Mouse (Mus musculus) forebrain, embryonic 11.5 days (tissue): ENCODE results near the gene Gm29427. TPM values are rescaled to one million over a fixed set of nuclear protein-coding genes. Genes with fewer than 3 reads are reported as not detected.

Source experiments
- ATAC-seq: fragments of 200-750 bp; cut with Nextera tagmentation; replicated peaks from 2 replicates; pipeline ENCODE4 v1.8.0; 2017; ENCODE audit warnings: moderate TSS enrichment; ENCODE audit not compliant: low FRiP score
- DNase-seq: peaks from one replicate; pipeline ENCODE4 v3.0.0-alpha.2; 2017; ENCODE audit warnings: low spot score
- H3K27ac ChIP-seq: fragments of 300-500 bp; sonication (generic); 2 replicates; pipeline ENCODE4 v1.5.1; 2014; ENCODE audit warnings: low read depth, low read length
- H3K27me3 ChIP-seq: fragments of 300-500 bp; sonication (generic); 2 replicates; pipeline ENCODE4 v1.6.1; 2014; ENCODE audit warnings: mild to moderate bottlenecking, low read length, mixed read lengths; ENCODE audit not compliant: control insufficient read depth, insufficient read depth
- H3K36me3 ChIP-seq: fragments of 300-500 bp; sonication (generic); 2 replicates; pipeline ENCODE4 v1.6.1; 2014; ENCODE audit warnings: mild to moderate bottlenecking, low read length, moderate library complexity, mixed read lengths; ENCODE audit not compliant: control insufficient read depth, insufficient read depth
- H3K4me1 ChIP-seq: fragments of 300-500 bp; sonication (generic); replicated peaks from 2 replicates; pipeline ENCODE4 v1.6.1; 2014; ENCODE audit warnings: low read length, mixed read lengths; ENCODE audit not compliant: control insufficient read depth, insufficient read depth
- H3K4me2 ChIP-seq: fragments of 300-500 bp; sonication (generic); 2 replicates; pipeline ENCODE4 v1.6.1; 2014; ENCODE audit warnings: low read depth, mild to moderate bottlenecking, low read length, moderate library complexity, mixed read lengths; ENCODE audit not compliant: severe bottlenecking
- H3K4me3 ChIP-seq: fragments of 300-500 bp; sonication (generic); 2 replicates; pipeline ENCODE4 v1.5.1; 2014; ENCODE audit warnings: low read depth, low read length
- H3K9ac ChIP-seq: fragments of 300-500 bp; sonication (generic); 2 replicates; pipeline ENCODE4 v1.6.1; 2014; ENCODE audit warnings: low read length
- H3K9me3 ChIP-seq: fragments of 300-500 bp; sonication (generic); 2 replicates; pipeline ENCODE4 v1.6.1; 2016; ENCODE audit warnings: low read length, mixed read lengths; ENCODE audit not compliant: control insufficient read depth
- WGBS: fragments of 180-500 bp; shearing (Covaris S2); extraction: QIAGEN DNeasy Blood & Tissue Kit; methylation state at CpG from one replicate; pipeline ENCODE4 v1.1.7; 2014; 5-methylcytosine and 5-hydroxymethylcytosine counted together
- polyA plus RNA-seq: library from polyadenylated mRNA; unstranded; fragments of >200 nt; fragmentation: Nextera tagmentation; extraction: Ambion mirVana; gene quantifications from 2 replicates; pipeline ENCODE4 v1.2.1, GENCODE M21; 2014

Gm29427 gene
- polyA plus RNA-seq, 1 experiment from 2014 or later: not detected

- H3K4me2 ChIP-seq: no peak overlapping the region
- 84% methylated on average over 2 of the region's 2 CpGs for WGBS
- no peaks in the 10 kb centered on the region for H3K9me3 ChIP-seq
- no peaks in the 10 kb centered on the region for H3K27me3 ChIP-seq
- H3K4me1 ChIP-seq: no peaks in the 10 kb centered on the region
- DNase-seq: no peak
- H3K27ac ChIP-seq: no peak overlapping the region
- ATAC-seq: no peak
- H3K36me3 ChIP-seq: no peaks in the 10 kb centered on the region; the same call in 1 of the 2 replicates
- no peak overlapping the region for H3K9ac ChIP-seq
- H3K4me3 ChIP-seq: no peak overlapping the region
Observed at GRCm38 (mm10) chr1:130703613-130704012, 12.0 kb downstream of the Gm29427 start.

DNA sequence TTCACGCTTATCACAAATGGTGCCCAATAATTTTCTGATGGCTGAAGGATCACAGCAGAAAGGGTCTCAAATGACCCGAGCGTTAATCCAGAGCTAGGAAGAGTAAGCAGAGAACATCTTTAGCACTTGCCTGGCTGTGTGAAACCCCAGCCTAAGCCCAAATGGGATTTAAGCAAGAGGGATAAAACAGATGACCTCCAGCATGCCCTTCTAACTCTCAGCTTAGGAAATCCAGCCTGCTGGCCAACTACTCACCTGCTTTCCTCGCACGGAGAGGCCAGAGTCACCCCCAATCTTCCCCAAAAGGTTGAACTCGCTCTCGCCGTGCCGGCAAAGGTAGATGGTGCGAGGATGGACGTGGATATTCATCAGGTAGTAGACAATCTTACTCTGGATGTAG lies 13.6 kb downstream of the Gm29427 start:
- DNase-seq (no peak), ATAC-seq (no peak)
- Histone ChIP-seq H3K4me2 (no peak overlapping the region), H3K27me3 (no peaks in the 10 kb centered on the region), H3K27ac (no peak overlapping the region), H3K9ac (no peak overlapping the region), H3K4me3 (no peak overlapping the region), H3K36me3 (no peaks in the 10 kb centered on the region; the same call in 1 of the 2 replicates), H3K9me3 (no peaks in the 10 kb centered on the region), H3K4me1 (no peaks in the 10 kb centered on the region)
- WGBS: 95% methylated on average over 11 of the region's 11 CpGs

- Histone ChIP-seq H3K27ac (no peak overlapping the region), H3K4me3 (no peak overlapping the region), H3K9me3 (no peaks in the 10 kb centered on the region), H3K4me1 (no peaks in the 10 kb centered on the region), H3K27me3 (no peaks in the 10 kb centered on the region), H3K4me2 (no peak overlapping the region), H3K36me3 (no peaks in the 10 kb centered on the region; the same call in 1 of the 2 replicates), H3K9ac (no peak overlapping the region)
- ATAC-seq: no peak
- 90% methylated on average over 10 of the region's 10 CpGs for WGBS
- DNase-seq: no peak
Observed at GRCm38 (mm10) chr1:130699937-130700633, 15.5 kb downstream of the Gm29427 start.

GRCm38 (mm10) chr1:130698601-130699000 lies 17.0 kb downstream of the Gm29427 start:
- DNase-seq: no peak
- Histone ChIP-seq H3K4me3 (no peak overlapping the region), H3K27me3 (no peaks in the 10 kb centered on the region), H3K27ac (no peak overlapping the region), H3K4me1 (no peaks in the 10 kb centered on the region), H3K4me2 (no peak overlapping the region), H3K9me3 (no peaks in the 10 kb centered on the region), H3K36me3 (no peaks in the 10 kb centered on the region; the same call in 1 of the 2 replicates), H3K9ac (no peak overlapping the region)
- ATAC-seq: no peak
- WGBS: 93% methylated on average over 5 of the region's 5 CpGs

- Histone ChIP-seq H3K27me3 (no peaks in the 10 kb centered on the region), H3K27ac (no peak overlapping the region), H3K4me1 (no peaks in the 10 kb centered on the region), H3K4me2 (no peak overlapping the region), H3K9ac (no peak overlapping the region), H3K9me3 (no peaks in the 10 kb centered on the region), H3K4me3 (no peak overlapping the region), H3K36me3 (no peaks in the 10 kb centered on the region)
- DNase-seq (no peak), ATAC-seq (no peak)
- WGBS: 36% methylated on average over 1 of the region's 1 CpGs
Observed at GRCm38 (mm10) chr1:130683905-130684304, 31.7 kb downstream of the Gm29427 start.

DNA sequence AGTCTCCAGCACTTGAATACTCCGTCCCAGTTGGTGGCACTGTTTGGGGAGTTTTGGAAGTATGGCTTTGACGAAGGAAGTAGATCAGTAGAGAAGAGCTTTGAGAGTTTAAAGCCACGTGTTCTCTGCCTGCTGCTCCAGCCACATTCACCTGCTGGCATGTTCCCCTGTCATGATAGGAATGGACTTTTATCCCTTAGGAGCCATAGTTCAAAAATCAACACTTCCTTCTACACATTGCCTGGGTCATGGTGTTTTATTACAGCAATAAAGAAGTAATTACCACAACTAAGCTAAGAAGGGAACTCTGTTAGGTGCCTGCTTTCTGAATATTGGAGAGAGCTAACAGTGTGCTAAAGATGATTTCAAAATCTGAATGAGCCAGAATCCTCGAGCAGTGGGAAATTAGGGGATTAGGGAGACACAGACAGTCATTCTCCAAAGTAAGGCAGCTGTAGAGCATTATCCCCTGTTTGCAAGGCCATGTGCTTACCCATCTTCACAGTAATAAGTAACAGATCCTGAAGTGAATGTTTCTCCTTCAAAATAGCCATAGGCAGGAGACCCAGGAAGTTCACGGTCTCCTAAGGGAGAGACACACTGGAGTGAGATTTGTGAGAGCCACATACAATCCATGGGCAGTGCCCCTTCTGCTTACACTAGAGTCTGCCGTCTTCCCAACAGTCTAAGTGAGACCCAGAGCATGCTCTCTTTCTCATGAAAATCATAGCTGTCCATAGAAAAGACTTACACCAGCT lies 33.8 kb downstream of the Gm29427 start:
- DNase-seq: no peak
- no peak for ATAC-seq
- Histone ChIP-seq H3K4me3 (no peak overlapping the region), H3K9ac (no peak overlapping the region), H3K4me2 (no peak overlapping the region), H3K27me3 (no peaks in the 10 kb centered on the region), H3K4me1 (no peaks in the 10 kb centered on the region), H3K9me3 (no peaks in the 10 kb centered on the region), H3K27ac (no peak overlapping the region), H3K36me3 (no peaks in the 10 kb centered on the region)
- 75% methylated on average over 6 of the region's 6 CpGs for WGBS

- Histone ChIP-seq H3K27ac (no peak overlapping the region), H3K4me2 (no peak overlapping the region), H3K36me3 (no peaks in the 10 kb centered on the region), H3K9ac (no peak overlapping the region), H3K9me3 (no peaks in the 10 kb centered on the region), H3K4me3 (no peak overlapping the region), H3K4me1 (no peaks in the 10 kb centered on the region), H3K27me3 (no peaks in the 10 kb centered on the region)
- WGBS: 91% methylated on average over 2 of the region's 2 CpGs
- no peak for DNase-seq
- ATAC-seq: no peak
Observed at GRCm38 (mm10) chr1:130681075-130681474, 34.5 kb downstream of the Gm29427 start.

DNA sequence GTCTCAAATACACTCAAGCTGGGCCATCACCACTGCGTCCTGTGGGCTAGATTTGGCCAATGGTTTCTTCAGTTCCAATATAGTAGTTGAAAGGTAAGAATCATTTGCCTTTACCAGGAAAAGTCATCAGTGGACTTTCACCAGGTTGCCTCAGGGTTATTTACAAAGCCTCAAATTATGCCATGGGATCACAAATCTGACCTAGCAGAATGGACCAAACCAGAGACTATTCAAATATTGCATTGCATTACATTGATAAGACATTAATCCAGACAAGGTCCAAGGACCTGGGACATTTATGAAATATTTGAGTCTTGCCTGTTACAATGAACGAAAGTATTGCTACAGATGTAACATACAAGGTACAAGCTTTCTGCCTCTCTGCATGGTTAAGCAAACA lies 37.0 kb downstream of the Gm29427 start:
- H3K27ac ChIP-seq: no peak overlapping the region
- no peak overlapping the region for H3K4me2 ChIP-seq
- no peaks in the 10 kb centered on the region for H3K36me3 ChIP-seq
- H3K9me3 ChIP-seq: no peaks in the 10 kb centered on the region
- no peak overlapping the region for H3K4me3 ChIP-seq
- WGBS: 84% methylated on average over 2 of the region's 2 CpGs
- H3K27me3 ChIP-seq: no peaks in the 10 kb centered on the region
- no peak overlapping the region for H3K9ac ChIP-seq
- ATAC-seq (no peak), DNase-seq (no peak)
- H3K4me1 ChIP-seq: no peaks in the 10 kb centered on the region
